Mouse (Mus musculus): ENCODE data around the gene Tnfsf13.

GRCm38 (mm10) chr11:69710470-69710869 lies 24.9 kb upstream of the Tnfsf13 start:
- TF ChIP-seq CTCF (IDR thresholded peaks at IDR 0.05; ENCODE audit: low read depth, low read length) = no peak
- TF ChIP-seq POLR2A (IDR thresholded peaks at IDR 0.05; ENCODE audit: borderline replicate concordance, low read depth, low read length) = no peak

Measured in bone marrow macrophage, adult 2 months (primary cell).